Mouse (Mus musculus): Measurements from ENCODE around the gene Gtf2h1. TPM values are rescaled to one million over a fixed set of nuclear protein-coding genes. Genes with fewer than 3 reads are reported as not detected.

Gtf2h1 gene
- polyA plus RNA-seq, 2 experiments = 34.2 to 53.1 TPM

GRCm38 (mm10) chr7:46851026-46851425 is 55.1 kb downstream of the Gtf2h1 start:
- no peak for DNase-seq (ENCODE audit: low spot score)
- H3K36me3 ChIP-seq (ENCODE audit: control insufficient read depth, insufficient read depth, low read length) = peaks cover 86% of the 10 kb centered on the region
- H3K4me3 ChIP-seq (replicated peaks; ENCODE audit: low read length) = no peak overlapping the region
- WGBS = 90% methylated on average over 7 of the region's 7 CpGs
- H3K4me2 ChIP-seq (replicated peaks; ENCODE audit: low read depth, low read length, severe bottlenecking) = no peak overlapping the region
- H3K27ac ChIP-seq (replicated peaks; ENCODE audit: low read depth, low read length) = no peak overlapping the region
- no peak for ATAC-seq (ENCODE audit: low FRiP score, low read depth)
- H3K4me1 ChIP-seq (ENCODE audit: control insufficient read depth, insufficient read depth, low read length) = 0 out of 2 replicates have a peak, but pooled peaks cover 3% of the 10 kb centered on the region
- no peaks in the 10 kb centered on the region for H3K27me3 ChIP-seq (ENCODE audit: control insufficient read depth, insufficient read depth, low read length)
- no peak overlapping the region for H3K9ac ChIP-seq (ENCODE audit: low read depth, low read length, severe bottlenecking)
- no peak for TF ChIP-seq POLR2A (IDR thresholded peaks at IDR 0.05; ENCODE audit: borderline replicate concordance, extremely low read depth, insufficient read depth, insufficient read length)
- no peaks in the 10 kb centered on the region for H3K9me3 ChIP-seq (ENCODE audit: control insufficient read depth, low read length)

- no peak overlapping the region for H3K9ac ChIP-seq (ENCODE audit: low read depth, low read length, severe bottlenecking)
- no peak overlapping the region for H3K4me2 ChIP-seq (replicated peaks; ENCODE audit: low read depth, low read length, severe bottlenecking)
- H3K4me3 ChIP-seq (replicated peaks; ENCODE audit: low read length) = no peak overlapping the region
- H3K27ac ChIP-seq (replicated peaks; ENCODE audit: low read depth, low read length) = no peak overlapping the region
- no peaks in the 10 kb centered on the region for H3K9me3 ChIP-seq (ENCODE audit: control insufficient read depth, low read length)
- TF ChIP-seq POLR2A (IDR thresholded peaks at IDR 0.05; ENCODE audit: borderline replicate concordance, extremely low read depth, insufficient read depth, insufficient read length) = no peak
- H3K36me3 ChIP-seq (ENCODE audit: control insufficient read depth, insufficient read depth, low read length) = peaks cover 83% of the 10 kb centered on the region
- WGBS = 90% methylated on average over 1 of the region's 1 CpGs
- DNase-seq (ENCODE audit: low spot score) = no peak
- ATAC-seq (ENCODE audit: low FRiP score, low read depth) = no peak
- no peaks in the 10 kb centered on the region for H3K27me3 ChIP-seq (ENCODE audit: control insufficient read depth, insufficient read depth, low read length)
- H3K4me1 ChIP-seq (ENCODE audit: control insufficient read depth, insufficient read depth, low read length) = no peaks in the 10 kb centered on the region
Observed at GRCm38 (mm10) chr7:46852666-46853065, 56.8 kb downstream of the Gtf2h1 start.

- no peak overlapping the region for H3K4me3 ChIP-seq (replicated peaks; ENCODE audit: low read length)
Observed at GRCm38 (mm10) chr7:46853365-46853764, 57.5 kb downstream of the Gtf2h1 start.

GRCm38 (mm10) chr7:46855866-46856560 is 60.1 kb downstream of the Gtf2h1 start:
- ATAC-seq (ENCODE audit: low FRiP score, low read depth) (no peak), DNase-seq (ENCODE audit: low spot score) (no peak)
- TF ChIP-seq POLR2A (IDR thresholded peaks at IDR 0.05; ENCODE audit: borderline replicate concordance, extremely low read depth, insufficient read depth, insufficient read length) = no peak
- Histone ChIP-seq H3K4me2 (replicated peaks; ENCODE audit: low read depth, low read length, severe bottlenecking) (no peak overlapping the region), H3K27ac (replicated peaks; ENCODE audit: low read depth, low read length) (no peak overlapping the region), H3K4me1 (ENCODE audit: control insufficient read depth, insufficient read depth, low read length) (no peaks in the 10 kb centered on the region), H3K27me3 (ENCODE audit: control insufficient read depth, insufficient read depth, low read length) (no peaks in the 10 kb centered on the region), H3K9me3 (ENCODE audit: control insufficient read depth, low read length) (no peaks in the 10 kb centered on the region), H3K9ac (ENCODE audit: low read depth, low read length, severe bottlenecking) (no peak overlapping the region), H3K4me3 (replicated peaks; ENCODE audit: low read length) (no peak overlapping the region), H3K36me3 (ENCODE audit: control insufficient read depth, insufficient read depth, low read length) (peaks cover 50% of the 10 kb centered on the region)
- WGBS = 67% methylated on average over 7 of the region's 7 CpGs

More at GRCm38 (mm10) chr7:46853365-46853764, 57.5 kb downstream of the Gtf2h1 start:
- DNase-seq (ENCODE audit: low spot score) (no peak), ATAC-seq (ENCODE audit: low FRiP score, low read depth) (no peak)
- Histone ChIP-seq H3K9ac (ENCODE audit: low read depth, low read length, severe bottlenecking) (no peak overlapping the region), H3K27ac (replicated peaks; ENCODE audit: low read depth, low read length) (no peak overlapping the region), H3K4me2 (replicated peaks; ENCODE audit: low read depth, low read length, severe bottlenecking) (no peak overlapping the region), H3K36me3 (ENCODE audit: control insufficient read depth, insufficient read depth, low read length) (peaks cover 76% of the 10 kb centered on the region), H3K27me3 (ENCODE audit: control insufficient read depth, insufficient read depth, low read length) (no peaks in the 10 kb centered on the region), H3K4me1 (ENCODE audit: control insufficient read depth, insufficient read depth, low read length) (no peaks in the 10 kb centered on the region), H3K9me3 (ENCODE audit: control insufficient read depth, low read length) (no peaks in the 10 kb centered on the region)
- WGBS = 87% methylated on average over 9 of the region's 9 CpGs
- TF ChIP-seq POLR2A (IDR thresholded peaks at IDR 0.05; ENCODE audit: borderline replicate concordance, extremely low read depth, insufficient read depth, insufficient read length) = no peak

- no peaks in the 10 kb centered on the region for H3K4me1 ChIP-seq (ENCODE audit: control insufficient read depth, insufficient read depth, low read length)
- no peaks in the 10 kb centered on the region for H3K27me3 ChIP-seq (ENCODE audit: control insufficient read depth, insufficient read depth, low read length)
- no peak overlapping the region for H3K4me3 ChIP-seq (replicated peaks; ENCODE audit: low read length)
- H3K4me2 ChIP-seq (replicated peaks; ENCODE audit: low read depth, low read length, severe bottlenecking) = no peak overlapping the region
- no peak overlapping the region for H3K9ac ChIP-seq (ENCODE audit: low read depth, low read length, severe bottlenecking)
- no peaks in the 10 kb centered on the region for H3K9me3 ChIP-seq (ENCODE audit: control insufficient read depth, low read length)
- H3K36me3 ChIP-seq (ENCODE audit: control insufficient read depth, insufficient read depth, low read length) = peaks cover 36% of the 10 kb centered on the region
- 71% methylated on average over 9 of the region's 9 CpGs for WGBS
- H3K27ac ChIP-seq (replicated peaks; ENCODE audit: low read depth, low read length) = no peak overlapping the region
- no peak for TF ChIP-seq POLR2A (IDR thresholded peaks at IDR 0.05; ENCODE audit: borderline replicate concordance, extremely low read depth, insufficient read depth, insufficient read length)
- DNase-seq (ENCODE audit: low spot score) = no peak
- ATAC-seq (ENCODE audit: low FRiP score, low read depth) = no peak
Observed at GRCm38 (mm10) chr7:46857436-46857835, 61.5 kb downstream of the Gtf2h1 start.
